Mouse (Mus musculus) retina, postnatal 7 days (tissue): ENCODE data around the gene Psmc1.
A peak's percentile ranks its signal among the peaks of the same experiment; 100 is the strongest.

Source experiments
- DNase-seq: peaks from one replicate; pipeline ENCODE4 v3.0.0-alpha.2; 2012; ENCODE audit warnings: low read depth, low spot score

Psmc1 gene

DNA sequence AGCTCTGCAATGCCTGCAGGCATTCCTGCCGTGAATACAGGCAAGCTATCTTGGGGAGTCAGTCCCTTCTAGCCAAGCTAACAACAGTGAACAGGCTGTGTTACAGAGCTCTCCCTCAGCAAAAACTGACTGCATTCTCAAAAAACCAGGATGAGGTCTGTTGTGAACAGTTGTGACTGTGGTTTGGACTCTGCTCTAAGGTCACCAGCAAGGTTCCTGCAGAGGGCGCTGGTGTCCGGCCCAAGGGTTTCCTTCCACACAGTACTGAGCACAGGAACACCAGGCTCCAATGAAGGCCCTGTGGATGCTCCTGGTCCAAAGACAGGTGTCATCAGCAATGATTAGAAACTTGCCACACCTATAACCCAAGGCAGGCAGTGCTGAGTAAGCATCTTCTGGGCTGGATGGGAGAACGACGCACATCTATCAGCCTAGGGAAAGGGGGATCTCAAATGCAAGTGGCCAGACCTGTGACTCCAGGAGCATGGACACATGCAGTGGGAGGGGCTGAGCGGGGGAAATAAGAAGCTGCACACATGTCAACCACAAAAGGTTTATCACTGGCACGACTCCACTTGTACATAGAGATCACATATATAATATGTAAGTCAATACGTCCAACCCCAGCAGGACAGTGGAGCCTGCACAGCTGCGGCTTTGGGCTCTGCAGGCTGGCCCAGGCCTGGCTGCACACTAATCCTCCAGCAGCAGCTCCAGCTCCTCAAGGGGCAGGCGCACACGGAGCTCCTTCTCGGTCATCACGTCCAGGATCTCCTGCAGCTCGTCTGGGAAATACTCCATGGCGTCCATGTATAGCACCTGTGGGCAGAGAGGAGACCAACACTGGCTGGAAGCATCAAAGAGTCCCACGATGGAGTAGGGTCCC, 15.2 kb downstream of the Psmc1 start:
- no peak for DNase-seq

DNA sequence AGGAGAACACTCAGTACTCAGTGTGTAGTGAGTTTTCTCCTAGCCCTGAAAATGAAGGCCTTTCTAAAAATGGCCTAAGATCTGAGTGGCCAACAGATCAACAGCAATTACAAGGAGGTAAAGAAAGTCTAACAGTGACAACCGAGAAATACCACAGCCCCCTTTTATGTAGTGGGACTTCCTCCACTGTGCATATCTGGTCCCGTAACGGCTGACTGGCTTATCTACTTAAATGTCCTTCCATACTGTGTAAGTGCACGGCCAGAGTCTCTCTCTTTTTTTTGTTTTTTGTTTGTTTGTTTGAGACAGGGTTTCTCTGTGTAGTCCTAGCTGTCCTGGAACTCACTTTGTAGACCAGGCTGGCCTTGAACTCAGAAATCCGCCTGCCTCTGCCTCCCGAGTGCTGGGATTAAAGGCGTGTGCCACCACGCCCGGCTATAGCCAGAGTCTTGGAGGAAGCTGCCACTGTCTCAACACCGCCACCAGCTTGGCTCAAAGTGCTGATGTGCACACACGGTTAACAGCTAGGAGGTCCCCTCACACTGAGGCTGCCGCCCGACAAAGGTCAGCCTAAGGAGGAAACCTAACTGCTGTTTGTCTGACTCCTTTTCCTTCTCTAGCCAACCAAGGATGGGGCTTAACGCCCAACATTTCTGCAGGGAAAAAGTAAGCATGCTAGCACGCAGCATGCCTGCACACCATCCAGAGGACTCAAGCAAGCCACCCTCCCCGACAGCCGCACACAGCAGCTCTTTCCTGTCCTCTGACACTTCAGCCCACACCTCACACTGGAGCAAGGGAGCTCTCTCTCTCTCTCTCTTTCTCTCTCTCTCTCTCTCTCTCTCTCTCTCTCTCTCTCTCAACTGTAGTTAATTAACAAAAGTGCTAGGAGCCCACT, 17.3 kb downstream of the Psmc1 start:
- DNase-seq: no peak

DNA sequence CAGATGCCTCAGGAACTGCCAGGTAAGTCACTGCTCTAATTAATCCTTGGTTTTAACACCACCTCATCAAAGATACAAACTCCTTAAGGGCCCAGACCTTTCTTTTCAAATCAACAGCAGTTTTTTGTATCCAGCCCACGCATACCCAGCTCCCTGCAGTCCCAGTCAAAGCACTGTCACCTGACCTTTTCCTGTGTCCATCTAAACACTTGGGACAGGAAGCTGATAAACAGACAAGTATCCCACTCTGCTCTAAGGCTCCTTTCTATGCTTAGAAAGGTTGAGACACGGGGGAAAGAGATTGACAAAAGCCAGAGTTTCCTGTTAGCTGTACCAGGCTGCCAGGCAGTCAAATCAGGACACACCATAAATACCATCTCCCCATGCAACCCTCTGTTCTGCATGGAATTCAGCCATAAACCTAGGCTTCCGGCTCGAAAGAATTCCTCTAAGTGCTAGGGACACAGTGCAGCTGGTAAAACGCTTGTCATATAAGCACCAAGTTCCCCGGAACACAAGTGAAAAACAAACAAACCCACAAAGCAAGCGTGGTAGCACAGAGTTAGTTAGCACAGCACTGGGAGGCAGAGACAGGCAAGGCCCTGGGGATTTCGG, 18.0 kb downstream of the Psmc1 start:
- DNase-seq: no peak

DNA sequence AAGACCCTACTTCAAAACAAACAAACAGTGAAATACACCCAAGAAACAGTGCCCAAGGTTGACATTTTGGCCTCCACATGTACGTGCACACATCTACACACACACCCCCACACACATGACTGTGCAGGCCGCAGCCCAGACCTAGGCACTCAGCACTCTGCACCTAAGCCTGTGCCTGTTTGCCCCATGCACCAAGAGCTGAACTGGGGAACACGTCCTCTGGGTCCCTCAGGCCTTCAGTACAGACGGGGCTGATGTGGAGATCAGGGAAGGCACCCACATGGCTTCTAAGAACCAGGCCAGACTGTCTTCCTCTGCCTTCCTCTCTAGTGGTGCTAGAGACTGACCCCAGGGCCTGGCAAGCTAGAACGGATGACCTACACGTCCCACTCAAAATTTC, 18.6 kb downstream of the Psmc1 start:
- DNase-seq: no peak

DNA sequence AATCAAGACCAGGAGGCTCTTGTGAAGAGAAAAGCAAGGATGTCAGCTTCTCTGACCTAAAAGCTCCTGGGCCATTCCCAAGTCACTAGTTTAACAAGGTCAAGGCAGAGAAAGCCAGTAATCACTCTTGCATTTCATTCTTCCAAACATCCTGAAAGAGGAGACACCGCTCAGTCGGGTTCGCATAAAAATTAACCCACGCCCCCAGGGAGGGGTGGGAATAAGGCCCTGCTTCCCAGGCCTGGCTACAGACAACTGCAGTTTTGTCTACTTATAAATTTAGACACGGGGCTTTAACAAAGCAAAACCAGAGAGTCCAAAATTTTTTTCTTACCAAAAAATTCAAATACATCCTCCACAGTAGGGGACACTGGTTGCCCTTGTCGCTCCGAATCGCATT, 19.0 kb downstream of the Psmc1 start:
- DNase-seq: no peak

DNA sequence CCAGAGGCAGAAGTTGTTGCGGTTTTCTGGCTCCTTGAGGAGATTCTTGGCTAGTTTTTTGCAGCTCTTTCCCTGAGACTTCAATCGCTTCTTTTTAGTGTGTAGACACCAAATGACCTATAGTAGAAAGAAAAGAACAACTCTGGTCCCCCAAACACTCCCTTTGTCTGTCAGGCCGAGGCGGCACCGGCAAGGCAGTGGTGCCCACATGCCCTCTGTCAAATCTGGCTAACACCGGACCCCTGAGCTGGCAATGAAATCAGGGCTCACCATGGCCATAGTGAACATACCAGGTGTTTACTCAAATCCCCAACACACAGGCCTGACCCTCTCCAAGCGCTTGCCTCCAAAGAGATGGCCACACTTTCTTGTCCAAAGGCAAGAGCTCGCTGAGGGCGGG, 21.2 kb downstream of the Psmc1 start:
- no peak for DNase-seq

DNA sequence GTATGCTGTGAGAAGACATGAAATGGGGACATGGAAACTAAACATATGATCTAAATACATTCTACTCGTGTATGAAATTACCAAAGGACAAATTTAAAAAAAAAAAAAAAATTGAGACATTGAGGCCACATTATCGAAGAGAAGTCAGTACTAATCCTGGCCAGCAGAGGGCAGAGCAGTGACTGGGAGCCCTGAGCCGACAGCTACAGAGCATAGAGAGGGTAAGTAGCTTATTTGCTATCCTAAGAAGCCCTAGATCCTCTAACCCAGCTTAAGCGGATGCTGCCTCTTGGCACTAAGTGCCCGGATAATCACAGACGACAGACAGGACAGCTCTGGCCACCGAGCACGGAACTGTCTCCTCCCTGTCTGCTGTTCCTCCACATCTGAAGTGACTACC, 21.7 kb downstream of the Psmc1 start:
- peak; percentile 88 for DNase-seq

DNA sequence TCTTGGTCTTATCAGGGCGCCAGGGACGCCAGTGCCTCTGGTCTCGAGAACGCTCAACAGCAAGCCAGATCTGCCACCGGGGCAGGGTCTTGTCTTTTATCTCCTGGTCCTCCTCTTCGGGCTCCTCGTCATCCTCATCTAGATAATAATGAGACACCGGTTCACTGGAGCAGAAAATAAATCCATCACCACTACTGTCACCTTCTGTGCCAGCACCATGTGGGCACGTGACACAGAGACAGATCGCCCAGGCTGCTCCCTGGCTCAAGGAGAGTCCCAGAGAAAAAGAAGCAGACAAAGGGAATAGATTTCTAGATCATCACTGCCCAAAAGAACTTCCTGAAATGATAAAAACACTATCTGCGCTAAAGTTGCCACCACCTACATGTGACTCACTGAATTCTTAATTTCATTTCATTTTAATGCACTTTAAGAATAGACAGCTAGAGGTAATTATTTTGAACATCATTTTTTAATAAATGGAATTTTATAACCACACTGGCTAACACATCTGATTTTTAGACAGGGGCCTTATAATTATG, 24.5 kb downstream of the Psmc1 start:
- DNase-seq: no peak

DNA sequence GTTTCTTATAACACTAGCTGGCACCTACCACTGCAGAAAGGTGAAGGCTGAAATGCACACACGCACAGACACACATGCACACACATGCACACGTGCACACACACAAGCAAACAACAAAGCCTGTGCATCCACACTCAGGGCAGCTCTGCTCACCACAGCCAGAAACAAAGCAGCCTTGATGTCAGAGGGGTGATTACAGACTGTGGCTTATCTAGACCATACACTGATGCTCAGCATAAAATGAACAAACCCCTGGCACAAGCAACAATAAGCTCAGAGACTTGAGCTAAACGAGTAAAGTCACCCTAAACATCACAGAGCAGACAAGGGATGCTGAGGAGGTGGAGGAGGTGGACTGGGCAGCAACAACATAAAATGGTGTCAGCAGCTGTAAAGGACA, 25.2 kb downstream of the Psmc1 start:
- DNase-seq: no peak

DNA sequence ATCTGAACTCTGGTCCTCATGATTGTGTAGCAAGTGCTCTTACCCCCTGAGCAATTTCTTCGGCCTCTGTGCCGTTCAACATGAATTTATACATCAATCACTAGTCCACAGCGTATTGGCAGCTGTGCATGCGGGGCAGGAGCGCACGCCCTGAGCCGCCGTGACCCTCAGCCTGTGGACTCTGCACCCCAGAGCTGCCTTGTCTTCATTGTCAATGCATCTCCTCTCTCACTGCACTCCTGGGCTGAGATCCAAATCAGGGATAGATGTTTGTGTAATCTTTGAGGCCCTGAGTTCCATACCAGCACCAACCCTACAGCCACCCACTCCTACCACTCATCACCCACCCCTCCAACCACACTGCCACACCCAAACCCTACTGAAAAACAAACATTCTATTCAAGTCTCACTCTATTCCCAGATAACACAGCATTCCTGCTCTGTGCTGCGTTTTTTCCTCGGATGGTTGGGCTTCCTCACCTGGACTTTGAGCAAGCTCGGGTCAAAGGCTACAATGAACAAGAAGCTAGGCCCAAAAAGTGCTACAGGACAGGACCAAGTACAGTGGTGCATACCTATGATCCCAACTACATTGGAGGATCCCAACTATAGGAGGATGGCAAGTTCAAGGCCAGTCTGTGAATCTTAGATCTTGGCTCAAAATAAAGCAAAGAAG, 33.0 kb downstream of the Psmc1 start:
- DNase-seq: no peak

DNA sequence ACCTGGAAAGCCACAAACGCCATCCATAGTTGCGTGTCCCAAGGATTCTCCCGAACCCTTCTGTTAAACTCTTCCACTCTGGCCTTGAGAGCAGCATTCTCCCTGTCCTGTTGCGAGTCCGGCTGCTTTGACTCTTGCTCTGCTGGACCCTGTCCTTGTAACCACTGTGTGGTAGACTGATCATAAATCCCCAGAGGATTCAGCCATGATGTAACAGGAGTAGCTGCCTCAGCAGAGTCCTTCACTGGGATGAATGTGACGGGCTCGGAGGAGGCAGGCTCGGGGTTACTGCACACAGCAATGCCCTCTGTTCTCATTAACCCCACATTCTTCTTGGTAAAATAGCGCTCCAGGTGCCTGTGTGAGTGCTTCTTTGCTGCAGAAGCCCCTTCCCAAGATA, 33.8 kb downstream of the Psmc1 start:
- no peak for DNase-seq

DNA sequence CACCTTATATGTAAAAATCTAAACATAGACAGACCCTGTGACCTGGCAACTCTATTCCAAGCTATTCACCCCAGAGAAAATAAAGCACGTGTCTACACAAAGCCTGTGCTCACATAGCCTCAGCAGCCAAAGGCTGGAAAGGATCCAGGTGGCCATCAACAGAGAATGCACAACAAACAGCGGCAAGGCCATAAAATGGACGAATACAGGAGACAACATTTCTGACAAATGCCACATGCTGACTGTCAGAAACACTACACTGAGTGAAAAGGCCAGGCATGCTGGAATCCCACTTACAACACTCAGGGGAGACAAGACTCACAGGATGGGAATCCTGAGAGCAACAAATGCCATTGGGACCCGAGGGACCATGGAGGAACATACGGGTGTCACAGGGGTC, 34.3 kb downstream of the Psmc1 start:
- DNase-seq: no peak

DNA sequence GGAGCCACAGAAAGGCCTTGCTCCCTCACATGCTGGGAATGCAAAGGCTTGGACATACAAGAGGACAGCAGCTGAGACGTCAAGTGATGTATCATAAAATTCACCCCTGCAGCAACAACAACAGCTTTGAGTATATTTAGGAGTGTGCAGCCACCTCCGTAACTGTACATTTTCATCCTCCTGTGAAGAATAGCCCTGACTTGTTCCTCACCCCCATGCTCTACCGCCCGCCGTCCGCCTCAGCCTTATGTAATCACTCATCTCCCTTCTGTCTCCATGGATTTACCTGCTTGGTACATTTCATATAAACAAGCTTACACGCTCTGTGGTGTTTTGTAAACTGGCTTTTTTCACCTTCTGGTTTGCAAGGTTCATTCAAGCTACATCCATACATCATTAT, 42.5 kb downstream of the Psmc1 start:
- DNase-seq: no peak

DNA sequence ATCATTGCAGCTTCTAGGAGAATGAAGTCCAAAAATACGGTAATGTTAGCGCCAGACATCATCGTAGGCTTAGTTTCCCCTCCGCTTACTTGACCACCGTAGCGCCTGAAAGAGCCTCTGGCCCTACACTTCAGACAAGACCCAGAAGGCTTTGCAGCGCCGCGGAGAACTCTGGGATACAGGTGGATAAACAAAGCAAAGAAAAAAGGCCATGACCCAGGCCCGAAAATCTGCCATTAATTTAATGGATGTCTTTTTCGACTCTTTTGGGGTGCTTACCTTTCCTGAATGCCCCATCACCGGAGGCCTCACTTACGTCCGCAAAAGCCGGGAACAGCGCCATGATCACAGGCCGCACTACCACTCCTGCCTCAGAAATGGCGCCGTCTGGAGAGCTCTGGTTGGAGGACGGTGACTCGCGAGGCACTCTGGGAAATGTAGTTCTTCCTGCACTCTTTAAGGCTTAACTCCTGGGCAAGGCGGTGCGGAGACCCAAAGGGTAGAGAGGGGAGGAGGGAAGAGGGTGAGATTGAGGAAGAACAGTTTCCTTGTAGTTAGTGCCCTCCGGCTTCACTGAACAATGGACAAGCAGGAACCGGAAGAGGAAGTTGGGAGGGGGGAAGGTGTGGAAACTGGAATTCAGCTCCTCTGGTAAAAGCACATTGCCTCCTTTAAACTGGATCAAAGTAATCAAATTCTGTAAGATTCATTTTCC, 49.5 kb downstream of the Psmc1 start, which contains the start of gene Nrde2:
Gene Nrde2 (minus strand): TSS at position 393 of the 715 bp plus-strand sequence.
- peak; percentile 80 for DNase-seq

DNA sequence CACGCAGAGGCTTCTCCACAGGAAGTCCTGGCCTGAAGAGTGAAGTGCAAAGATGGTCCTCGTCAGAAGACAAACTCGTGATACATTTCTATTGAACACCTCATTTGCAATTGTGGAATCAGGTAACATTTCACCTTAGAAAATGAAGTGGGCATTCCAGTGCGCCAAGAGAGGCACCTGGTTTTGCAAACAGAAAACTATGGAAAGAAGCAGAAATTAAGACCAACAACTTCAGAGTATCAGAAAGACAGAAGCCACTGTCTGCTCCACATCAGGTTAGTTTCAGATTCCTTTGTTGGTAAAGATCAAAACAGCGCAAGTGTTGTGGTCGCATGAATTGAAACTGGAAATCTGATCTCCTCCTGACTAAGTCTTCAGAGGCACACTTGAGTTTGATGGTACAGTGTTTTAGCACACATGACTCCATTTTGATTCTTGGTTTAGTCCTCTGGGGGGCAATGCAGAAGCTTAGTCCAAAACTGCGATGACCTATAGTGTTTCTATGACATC, 55.1 kb downstream of the Psmc1 start:
- no peak for DNase-seq

DNA sequence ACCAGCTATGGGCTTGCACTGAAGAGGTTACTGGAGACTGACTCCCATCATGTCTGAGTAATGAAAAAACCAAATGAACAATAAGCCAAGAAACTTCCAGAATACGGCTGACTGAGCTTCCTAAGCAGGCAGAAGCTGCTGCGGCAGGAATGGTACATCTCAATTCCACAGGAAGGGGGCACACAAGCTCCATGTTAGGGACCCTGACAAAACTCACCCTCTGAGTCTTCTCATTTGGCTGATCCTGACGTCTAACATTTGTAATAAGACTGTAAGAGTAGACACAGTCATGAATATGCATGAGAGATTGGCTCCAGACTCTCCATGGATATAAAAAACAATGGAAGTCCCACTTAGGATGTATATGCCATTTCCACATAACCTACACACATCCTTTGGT, 56.2 kb downstream of the Psmc1 start:
- DNase-seq: no peak

DNA sequence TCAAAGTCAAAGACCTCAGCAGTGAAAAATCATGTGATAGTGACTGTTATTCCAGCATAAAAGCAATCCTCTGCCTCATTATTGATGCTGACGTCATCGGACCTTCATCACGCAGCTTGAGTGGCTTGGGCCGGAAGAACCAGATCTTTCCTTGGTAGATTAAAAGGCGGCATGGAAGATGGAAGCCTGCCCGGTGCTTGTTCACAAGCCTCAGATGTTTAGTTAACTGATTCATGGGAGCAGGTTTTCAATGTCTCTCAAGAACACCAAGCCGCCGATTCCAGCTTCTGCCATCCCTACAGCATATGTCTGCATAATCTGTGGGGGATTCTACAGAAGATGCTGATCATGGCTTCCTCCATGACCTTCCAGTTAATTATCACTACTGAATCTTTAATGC, 57.0 kb downstream of the Psmc1 start:
- no peak for DNase-seq

DNA sequence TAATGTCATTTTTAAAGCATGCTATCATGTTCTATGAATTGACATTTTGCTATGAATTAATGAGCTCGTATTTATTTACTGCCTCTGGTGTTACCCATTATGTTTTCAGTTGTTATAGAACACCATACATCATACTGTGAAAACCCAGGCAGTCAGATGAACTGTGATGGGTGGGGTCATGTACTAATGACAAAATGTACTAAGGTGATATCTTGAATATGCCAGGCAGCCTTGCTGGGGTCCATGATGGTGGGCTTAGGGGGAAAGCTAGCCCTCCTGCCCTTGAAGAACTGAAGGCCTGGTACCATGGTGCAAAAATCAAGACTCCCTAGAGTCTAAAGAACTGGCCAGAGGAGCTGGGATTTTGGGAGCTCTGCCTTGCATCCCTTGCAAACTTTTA, 57.5 kb downstream of the Psmc1 start:
- DNase-seq: no peak

DNA sequence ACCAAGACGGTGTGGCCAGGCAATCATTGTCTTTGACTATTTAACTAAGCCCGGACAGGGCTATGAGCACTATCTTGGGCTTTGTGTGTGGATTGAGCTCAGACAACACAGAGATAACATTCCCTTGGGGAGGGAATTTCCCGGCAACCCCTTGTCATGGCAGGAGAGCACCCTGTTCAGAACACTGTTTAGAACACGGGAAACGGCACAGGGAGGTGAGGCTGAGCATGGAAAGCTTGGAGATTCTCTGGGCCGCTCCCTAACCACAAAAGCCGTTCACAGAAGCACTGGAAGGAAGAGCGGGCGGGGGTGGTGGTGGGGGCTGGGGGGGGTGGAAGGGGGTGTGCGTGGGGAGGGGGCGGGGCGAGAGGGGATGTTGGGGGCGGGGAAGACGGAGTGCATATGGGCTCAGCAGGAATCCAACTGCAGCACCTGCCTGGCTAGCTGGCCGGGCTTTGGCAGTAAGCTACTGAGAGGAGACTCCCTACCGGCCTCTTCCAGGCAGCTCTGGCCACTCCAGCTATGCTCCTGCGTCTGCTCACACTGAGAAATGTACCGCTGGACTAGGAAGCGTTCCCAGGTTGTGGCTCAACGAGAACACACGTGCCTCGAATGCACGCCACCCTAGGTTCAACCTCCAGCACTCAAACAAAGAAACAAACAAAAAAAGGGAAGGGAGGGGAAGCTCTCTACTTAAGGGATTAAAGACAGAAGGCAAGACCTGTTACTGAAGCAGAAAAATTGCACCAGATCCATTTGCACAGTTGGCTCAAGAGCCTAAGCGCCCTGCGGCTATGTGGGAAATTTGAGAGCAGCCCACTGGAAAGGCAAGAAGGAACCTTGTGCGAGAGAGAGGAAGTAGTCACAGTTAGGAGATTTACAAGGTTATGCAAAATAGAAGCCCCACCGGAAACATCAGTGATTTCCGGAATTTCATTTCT, 58.2 kb downstream of the Psmc1 start:
- no peak for DNase-seq
